Mouse (Mus musculus): Measurements from ENCODE around the gene Atp8a2.

DNA sequence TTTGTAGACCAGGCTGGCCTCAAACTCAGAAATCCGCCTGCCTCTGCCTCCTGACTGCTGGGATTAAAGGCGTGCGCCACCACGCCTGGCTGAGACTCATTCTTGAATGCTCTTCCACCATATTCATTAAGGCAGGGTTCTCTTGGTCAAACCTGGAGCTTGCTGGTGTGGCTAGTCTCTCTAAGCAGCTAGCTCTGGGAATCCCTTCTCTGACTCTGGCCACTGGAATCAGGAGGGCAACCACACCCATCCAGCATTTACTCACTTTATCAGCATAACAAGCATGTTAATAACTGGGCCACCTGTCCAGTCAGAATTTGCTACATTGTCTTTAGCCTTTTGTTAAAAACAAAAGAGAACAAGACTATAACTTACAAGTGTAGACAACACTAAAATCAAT, 20.6 kb upstream of the Atp8a2 start:
- TF ChIP-seq GATA1 (IDR thresholded peaks at IDR 0.05; ENCODE audit: low read length) (no peak), TAL1 (IDR thresholded peaks at IDR 0.05; ENCODE audit: low read length) (no peak)
